Mouse (Mus musculus): ENCODE results near the gene Hbq1a. TPM values are rescaled to one million over a fixed set of nuclear protein-coding genes. Genes with fewer than 3 reads are reported as not detected.
"Not testable (repeated sequence)": the region's sequence is repeated elsewhere in the genome, so short reads cannot be mapped to it uniquely, and the experiment has no call there.

Gene Hbq1a
- polyA plus RNA-seq (2016; fragmentation: Nextera tagmentation; extraction: Ambion mirVana), result not detected in 2 replicates

DNA sequence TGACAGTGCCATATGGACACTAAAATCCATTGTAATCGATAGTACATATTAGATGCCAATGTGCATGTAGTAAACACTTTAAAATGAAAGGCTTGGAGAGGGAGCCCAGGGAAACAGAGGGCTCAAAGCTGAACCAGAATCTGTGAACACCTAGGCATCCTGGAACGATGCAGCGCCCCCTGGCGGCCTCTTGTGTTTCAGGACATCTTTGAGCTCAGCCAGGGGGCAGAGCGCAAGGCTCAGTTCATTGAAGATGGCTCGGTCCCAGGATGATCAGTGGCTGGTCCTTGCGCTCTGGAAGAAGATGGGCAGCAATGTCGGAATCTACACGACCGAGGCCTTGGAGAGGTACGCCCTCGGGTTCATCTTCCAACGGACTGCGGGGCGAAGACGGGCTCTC lies at the start of gene Hbq1a:
Gene Hbq1a, plus strand, starts transcription at position 205 of the 400 bp plus-strand sequence.
- H3K27ac ChIP-seq (replicated peaks); H3K36me3 ChIP-seq; H3K4me1 ChIP-seq; H3K9me3 ChIP-seq (replicated peaks): not testable (repeated sequence)
- 8% methylated on average over 16 of the region's 16 CpGs for WGBS
- peak; percentile 52 for DNase-seq (ENCODE audit: low spot score)
- Histone ChIP-seq H3K4me3 (peak within 1 kb of the TSS; percentile 43), H3K27me3 (ENCODE audit: low read depth, poor library complexity, severe bottlenecking) (peaks cover 27% of the 10 kb centered on the region)

DNA sequence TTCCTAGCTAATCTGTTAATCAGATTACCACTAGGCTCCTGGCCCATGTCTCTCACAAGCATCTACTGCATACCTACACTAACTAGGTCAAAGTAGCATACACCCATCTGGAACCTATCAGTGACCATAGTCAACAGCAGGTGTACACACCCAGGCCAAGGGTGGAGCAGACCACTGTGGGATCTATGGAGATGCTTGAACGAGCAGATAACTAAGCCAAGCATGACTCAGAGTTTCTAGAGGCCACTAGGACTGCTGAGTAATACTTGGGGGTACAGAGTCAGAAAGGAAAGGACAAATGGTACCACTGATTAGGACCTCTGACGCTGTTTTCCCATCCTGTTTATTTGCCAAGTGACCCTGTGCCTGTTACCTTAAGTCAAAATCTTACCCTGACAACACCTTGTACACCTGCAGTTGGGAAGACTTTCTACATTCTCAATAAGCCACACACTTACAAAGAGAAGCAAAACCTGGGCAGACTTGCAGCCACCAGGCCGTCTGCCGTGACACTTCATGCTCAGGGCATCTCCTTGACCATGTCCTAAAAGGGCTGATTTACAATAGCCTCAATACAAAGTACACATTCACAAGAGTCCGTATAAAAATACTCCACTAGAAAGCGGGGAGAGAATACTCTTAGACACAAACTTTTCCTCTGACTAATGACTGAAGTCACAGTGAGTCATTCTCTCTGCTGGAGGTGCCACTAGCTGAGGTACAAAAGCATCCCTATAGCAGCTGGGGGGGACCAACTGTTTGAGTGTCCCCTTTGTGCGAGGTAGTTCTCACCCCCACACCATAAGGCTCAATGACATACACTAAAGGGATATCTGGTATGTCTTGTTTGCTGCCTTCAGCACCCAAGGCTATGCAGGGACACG lies 48.7 kb upstream of the Hbq1a start:
- WGBS, result 90% methylated on average over 8 of the region's 8 CpGs
- no peaks in the 10 kb centered on the region for H3K27me3 ChIP-seq (ENCODE audit: low read depth, poor library complexity, severe bottlenecking)
- H3K27ac ChIP-seq (replicated peaks), result 0 out of 2 replicates have a peak overlapping the region, but pooled peaks have one; percentile 33
- H3K4me1 ChIP-seq, result no peaks in the 10 kb centered on the region
- peaks cover 95% of the 10 kb centered on the region for H3K36me3 ChIP-seq
- DNase-seq (ENCODE audit: low spot score), result no peak
- H3K9me3 ChIP-seq (replicated peaks), result no peaks in the 10 kb centered on the region
- H3K4me3 ChIP-seq, result no peak overlapping the region

DNA sequence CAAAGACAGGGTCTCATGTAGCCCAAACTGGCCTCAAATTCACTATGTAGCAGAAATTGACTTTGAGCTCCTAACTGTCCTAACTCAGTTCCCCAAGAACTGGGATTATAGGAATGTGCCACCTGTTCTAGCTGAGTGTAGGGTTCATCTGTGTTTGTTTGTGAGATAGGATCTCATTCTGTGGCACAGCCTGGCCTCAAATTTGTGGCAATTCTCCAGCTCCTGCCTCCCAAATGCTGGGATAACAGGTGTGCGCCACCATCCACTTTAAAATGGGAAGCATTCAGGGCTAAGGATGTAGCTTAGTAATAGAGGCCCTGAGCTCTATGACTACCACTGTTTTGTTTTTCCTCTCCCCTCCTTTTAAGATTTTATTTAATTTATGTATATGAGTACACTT lies 46.7 kb upstream of the Hbq1a start:
- peaks cover 82% of the 10 kb centered on the region for H3K36me3 ChIP-seq
- no peaks in the 10 kb centered on the region for H3K27me3 ChIP-seq (ENCODE audit: low read depth, poor library complexity, severe bottlenecking)
- 100% methylated on average over 1 of the region's 1 CpGs for WGBS
- no peak overlapping the region for H3K27ac ChIP-seq (replicated peaks)
- no peak overlapping the region for H3K4me3 ChIP-seq
- no peaks in the 10 kb centered on the region for H3K9me3 ChIP-seq (replicated peaks)
- no peak for DNase-seq (ENCODE audit: low spot score)
- H3K4me1 ChIP-seq, result no peaks in the 10 kb centered on the region

DNA sequence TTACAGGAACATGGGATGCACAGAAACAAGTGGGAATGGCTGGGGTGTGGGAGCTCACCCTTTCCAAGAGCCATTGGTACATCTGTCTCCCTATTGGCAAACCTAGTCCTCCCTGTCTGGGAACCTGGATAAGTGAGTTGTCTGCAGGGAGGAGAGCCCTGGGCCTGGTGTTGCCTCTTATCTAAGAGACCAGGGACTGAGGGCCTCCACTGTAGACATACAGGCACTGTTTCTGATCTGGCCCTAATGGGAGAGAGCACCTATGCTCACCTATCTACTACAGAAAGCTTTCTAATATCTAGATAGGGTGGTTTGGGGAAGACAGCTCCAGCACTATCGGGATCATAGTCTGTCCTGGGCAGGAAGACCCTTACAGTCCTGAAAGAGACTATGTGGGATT lies 43.7 kb upstream of the Hbq1a start:
- no peaks in the 10 kb centered on the region for H3K27me3 ChIP-seq (ENCODE audit: low read depth, poor library complexity, severe bottlenecking)
- H3K4me1 ChIP-seq, result no peaks in the 10 kb centered on the region
- WGBS, result 97% methylated on average over 1 of the region's 1 CpGs
- no peak overlapping the region for H3K4me3 ChIP-seq
- no peaks in the 10 kb centered on the region for H3K9me3 ChIP-seq (replicated peaks)
- peaks cover 79% of the 10 kb centered on the region for H3K36me3 ChIP-seq
- 0 out of 2 replicates have a peak overlapping the region, but pooled peaks have one; percentile 52 for H3K27ac ChIP-seq (replicated peaks)
- DNase-seq (ENCODE audit: low spot score), result no peak

DNA sequence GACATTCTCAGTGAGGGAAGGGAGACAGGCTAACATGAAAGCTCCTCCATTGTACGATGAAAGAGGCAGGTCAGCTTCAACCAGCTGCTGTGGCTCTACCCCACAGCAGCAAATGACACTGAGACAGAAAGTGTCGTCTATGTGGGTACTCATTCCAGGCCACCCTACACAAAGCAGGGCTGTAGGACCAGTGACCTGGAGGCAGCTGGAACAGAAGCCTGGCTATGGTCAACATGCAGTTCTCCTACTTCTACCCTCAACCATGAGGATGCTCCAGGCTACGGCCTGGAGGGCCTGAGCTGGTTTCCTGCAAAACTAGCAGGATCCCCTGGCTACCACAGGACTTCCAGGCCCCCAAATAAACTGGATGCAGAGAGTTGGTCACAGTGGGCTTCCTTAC lies 43.3 kb upstream of the Hbq1a start:
- Histone ChIP-seq H3K27me3 (ENCODE audit: low read depth, poor library complexity, severe bottlenecking) (no peaks in the 10 kb centered on the region), H3K27ac (replicated peaks) (peak overlapping the region; percentile 52; the same call in 1 of the 2 replicates), H3K9me3 (replicated peaks) (no peaks in the 10 kb centered on the region), H3K4me1 (no peaks in the 10 kb centered on the region), H3K36me3 (peaks cover 76% of the 10 kb centered on the region), H3K4me3 (no peak overlapping the region)
- WGBS, result 90% methylated on average over 3 of the region's 3 CpGs
- no peak for DNase-seq (ENCODE audit: low spot score)

DNA sequence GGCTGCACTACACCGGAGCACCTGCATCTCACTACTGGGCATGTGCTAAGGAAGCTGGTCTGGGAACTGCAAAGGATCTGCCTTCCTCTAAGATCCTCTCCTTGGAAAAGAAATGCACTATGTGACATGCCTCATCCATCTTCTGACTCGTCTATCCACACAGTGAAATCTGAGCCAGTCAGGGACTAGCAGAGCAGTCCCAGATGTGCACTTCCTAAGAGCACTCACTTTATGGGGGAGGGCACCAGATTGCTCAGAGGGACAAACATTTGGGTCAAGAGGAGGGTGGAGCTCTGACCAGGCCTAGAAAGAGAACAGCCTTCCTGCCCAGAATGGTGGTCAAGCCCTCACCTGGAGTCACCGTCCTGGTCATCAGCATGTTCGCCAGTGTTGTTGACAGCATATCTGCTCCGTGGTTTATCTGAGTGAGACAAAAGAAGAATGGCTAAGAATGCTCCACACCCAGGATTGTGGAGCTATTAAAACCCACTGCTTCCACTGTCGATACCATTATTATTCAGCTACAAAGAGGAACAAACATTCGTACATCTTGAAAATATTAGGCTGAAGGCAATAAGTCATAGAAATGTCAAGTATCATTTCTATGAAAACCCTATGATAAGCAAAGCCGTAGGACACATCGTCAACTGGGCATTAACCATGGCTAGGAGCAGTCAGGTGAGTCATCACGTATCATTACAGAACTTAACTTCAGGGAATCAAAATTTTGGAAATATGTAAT lies 37.0 kb upstream of the Hbq1a start:
- WGBS, result 90% methylated on average over 10 of the region's 10 CpGs
- DNase-seq (ENCODE audit: low spot score), result no peak
- Histone ChIP-seq H3K4me3 (no peak overlapping the region), H3K9me3 (replicated peaks) (no peaks in the 10 kb centered on the region), H3K27ac (replicated peaks) (no peak overlapping the region), H3K36me3 (peaks cover 42% of the 10 kb centered on the region), H3K4me1 (peaks cover 16% of the 10 kb centered on the region), H3K27me3 (ENCODE audit: low read depth, poor library complexity, severe bottlenecking) (no peaks in the 10 kb centered on the region)

DNA sequence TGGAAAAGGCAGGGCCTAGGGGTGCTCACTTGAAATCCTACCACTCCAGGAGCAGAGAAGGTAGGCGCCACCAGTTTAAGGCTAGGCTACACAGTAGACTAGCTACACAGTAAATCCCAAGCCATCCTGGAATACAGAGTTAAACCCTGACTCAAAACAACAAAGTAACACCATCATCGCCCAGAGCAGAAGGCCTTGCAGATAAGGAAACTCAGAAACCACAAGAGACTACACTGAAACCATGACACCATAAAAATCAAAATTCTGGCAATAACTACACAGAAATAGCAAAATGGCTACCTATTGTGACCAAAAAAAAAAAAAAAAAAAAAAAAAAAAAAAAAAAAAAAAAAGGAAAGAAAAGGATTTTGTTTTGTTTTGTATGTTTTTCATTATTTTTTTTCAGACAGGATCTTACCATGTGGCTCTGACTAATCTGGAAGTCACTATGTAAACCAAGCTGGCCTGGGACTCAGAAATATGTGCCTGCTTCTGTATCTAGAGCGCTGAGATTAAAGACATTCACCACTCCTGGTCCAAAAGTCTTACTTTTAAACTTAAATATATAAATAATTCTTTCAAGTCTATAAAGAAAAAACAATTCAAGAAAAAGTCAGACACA lies 34.6 kb upstream of the Hbq1a start:
- Histone ChIP-seq H3K27me3 (ENCODE audit: low read depth, poor library complexity, severe bottlenecking) (0 out of 2 replicates have a peak, but pooled peaks cover 5% of the 10 kb centered on the region), H3K9me3 (replicated peaks) (no peaks in the 10 kb centered on the region), H3K4me1 (peaks cover 21% of the 10 kb centered on the region), H3K4me3 (no peak overlapping the region), H3K36me3 (peaks cover 25% of the 10 kb centered on the region), H3K27ac (replicated peaks) (no peak overlapping the region)
- 94% methylated on average over 3 of the region's 3 CpGs for WGBS
- DNase-seq (ENCODE audit: low spot score), result no peak

DNA sequence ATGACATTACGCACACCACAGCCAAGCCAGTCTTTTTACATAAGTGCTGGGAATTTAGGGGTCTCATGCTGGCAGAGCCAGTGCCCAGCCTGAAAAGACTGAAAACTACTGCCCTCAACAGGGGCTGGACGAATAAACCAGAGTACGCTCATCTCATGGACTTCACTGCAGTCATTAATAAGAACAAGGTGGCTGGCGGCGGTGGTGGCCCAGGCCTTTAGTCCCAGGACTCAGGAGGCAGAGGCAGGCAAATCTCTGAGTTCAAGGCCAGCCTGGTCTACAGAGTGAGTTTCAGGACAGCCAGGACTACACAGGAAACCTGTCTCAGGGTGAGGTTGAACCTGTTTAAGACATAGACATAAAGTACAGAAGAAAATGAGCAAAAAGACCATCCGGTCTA lies 33.7 kb upstream of the Hbq1a start:
- whole genome bisulfite sequencing, result 95% methylated on average over 6 of the region's 6 CpGs
- H3K27ac ChIP-seq (replicated peaks), result 0 out of 2 replicates have a peak overlapping the region, but pooled peaks have one; percentile 17

DNA sequence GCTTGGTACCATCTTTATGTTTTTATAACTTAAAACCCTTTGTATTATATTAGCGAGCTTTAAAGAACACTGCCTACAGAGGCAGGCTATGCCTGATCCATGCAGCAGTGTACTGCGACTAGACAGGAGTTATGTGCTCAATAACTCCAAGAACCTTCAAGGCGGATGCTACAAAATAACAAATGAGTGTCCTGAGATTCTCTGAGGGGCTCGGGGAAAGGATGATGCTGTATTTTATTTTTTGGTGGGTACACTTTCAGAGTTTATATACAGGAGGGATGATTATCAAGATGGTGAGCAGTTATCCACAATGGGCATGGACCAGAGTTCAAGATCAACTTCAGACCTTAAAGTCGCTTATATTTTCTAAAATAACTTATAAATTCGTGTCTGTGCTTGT lies 33.1 kb upstream of the Hbq1a start:
- Histone ChIP-seq H3K4me3 (peak overlapping the region; percentile 78), H3K9me3 (replicated peaks) (no peaks in the 10 kb centered on the region), H3K27me3 (ENCODE audit: low read depth, poor library complexity, severe bottlenecking) (0 out of 2 replicates have a peak, but pooled peaks cover 9% of the 10 kb centered on the region), H3K27ac (replicated peaks) (peak overlapping the region; percentile 97), H3K36me3 (peaks cover 13% of the 10 kb centered on the region), H3K4me1 (peaks cover 21% of the 10 kb centered on the region)
- 32% methylated on average over 6 of the region's 6 CpGs for WGBS
- DNase-seq (ENCODE audit: low spot score), result no peak

More for the DNA sequence above, 33.7 kb upstream of the Hbq1a start:
- peaks cover 15% of the 10 kb centered on the region for H3K36me3 ChIP-seq
- H3K9me3 ChIP-seq (replicated peaks), result no peaks in the 10 kb centered on the region
- 0 out of 2 replicates have a peak, but pooled peaks cover 5% of the 10 kb centered on the region for H3K27me3 ChIP-seq (ENCODE audit: low read depth, poor library complexity, severe bottlenecking)
- no peak for DNase-seq (ENCODE audit: low spot score)
- H3K4me3 ChIP-seq, result peak overlapping the region; percentile 14; the same call in 1 of the 2 replicates
- peaks cover 21% of the 10 kb centered on the region for H3K4me1 ChIP-seq

DNA sequence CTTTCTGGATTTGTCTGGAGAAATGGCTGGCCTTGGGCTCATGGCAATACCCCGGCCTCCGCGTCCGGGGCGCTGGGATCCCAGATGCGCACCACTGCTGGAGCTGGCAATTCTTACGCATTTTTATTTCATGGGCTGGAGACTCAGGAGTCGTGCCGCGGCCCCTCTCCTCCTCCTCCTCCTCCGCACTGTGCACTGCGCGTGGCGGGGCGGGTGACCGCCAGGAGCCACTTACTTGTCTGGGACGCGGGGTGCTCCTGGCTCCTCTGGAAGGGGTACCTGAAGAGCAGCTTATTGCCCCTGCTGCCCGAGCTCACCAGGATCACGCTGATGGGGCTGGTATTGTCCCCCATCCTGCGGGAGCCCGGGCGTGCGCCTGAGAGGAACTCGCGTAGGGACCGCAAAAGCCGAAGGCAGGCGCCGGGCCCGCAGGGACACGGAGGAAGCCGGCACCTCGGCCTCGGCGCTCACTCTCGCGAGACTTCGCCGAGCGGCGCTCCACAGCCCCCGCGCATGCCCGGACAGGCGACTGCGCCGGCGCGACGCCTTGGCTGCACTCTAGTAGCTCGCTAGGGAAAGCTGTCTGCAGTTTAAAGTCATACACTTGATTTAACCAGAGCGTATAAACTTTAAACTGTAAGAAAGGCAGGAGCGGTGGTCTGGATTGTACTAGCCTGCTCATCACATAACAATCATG lies 32.5 kb upstream of the Hbq1a start, which contains the start of gene Nprl3:
Gene Nprl3, minus strand, starts transcription at position 520 of the 697 bp plus-strand sequence.
- no peaks in the 10 kb centered on the region for H3K9me3 ChIP-seq (replicated peaks)
- H3K4me1 ChIP-seq, result peaks cover 21% of the 10 kb centered on the region
- under 1% methylated on average over 54 of the region's 54 CpGs for WGBS
- H3K4me3 ChIP-seq, result peak within 1 kb of the TSS; percentile 78
- H3K36me3 ChIP-seq, result peaks cover 8% of the 10 kb centered on the region
- H3K27me3 ChIP-seq (ENCODE audit: low read depth, poor library complexity, severe bottlenecking), result 0 out of 2 replicates have a peak, but pooled peaks cover 9% of the 10 kb centered on the region
- peak; percentile 95 for DNase-seq (ENCODE audit: low spot score)
- H3K27ac ChIP-seq (replicated peaks), result peak within 1 kb of the TSS; percentile 97

DNA sequence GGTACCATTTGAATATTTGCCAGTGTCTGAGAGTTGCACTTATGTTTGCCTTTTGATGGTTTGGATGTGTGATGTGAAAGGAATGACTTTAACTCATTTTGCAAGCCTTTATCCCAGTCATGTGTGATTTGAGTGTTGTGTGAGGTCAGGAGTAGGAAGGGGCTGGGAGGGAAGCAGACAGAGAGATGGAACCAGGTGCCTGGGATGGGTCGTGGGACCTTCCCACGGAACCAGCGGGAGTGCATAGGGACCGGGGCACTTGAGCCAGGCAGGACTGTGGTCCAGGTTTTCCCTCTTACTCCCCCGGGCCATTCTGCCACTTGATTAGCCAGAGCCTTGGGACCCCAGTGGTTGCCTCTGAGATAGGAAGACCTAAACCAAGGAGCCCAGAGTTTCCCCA lies 31.9 kb upstream of the Hbq1a start:
- H3K4me1 ChIP-seq, result peaks cover 21% of the 10 kb centered on the region
- H3K27ac ChIP-seq (replicated peaks), result peak overlapping the region; percentile 97
- H3K27me3 ChIP-seq (ENCODE audit: low read depth, poor library complexity, severe bottlenecking), result 0 out of 2 replicates have a peak, but pooled peaks cover 9% of the 10 kb centered on the region
- WGBS, result 22% methylated on average over 5 of the region's 5 CpGs
- peak overlapping the region; percentile 78 for H3K4me3 ChIP-seq
- no peak for DNase-seq (ENCODE audit: low spot score)
- peaks cover 2% of the 10 kb centered on the region; the same call in 1 of the 2 replicates for H3K36me3 ChIP-seq
- no peaks in the 10 kb centered on the region for H3K9me3 ChIP-seq (replicated peaks)

DNA sequence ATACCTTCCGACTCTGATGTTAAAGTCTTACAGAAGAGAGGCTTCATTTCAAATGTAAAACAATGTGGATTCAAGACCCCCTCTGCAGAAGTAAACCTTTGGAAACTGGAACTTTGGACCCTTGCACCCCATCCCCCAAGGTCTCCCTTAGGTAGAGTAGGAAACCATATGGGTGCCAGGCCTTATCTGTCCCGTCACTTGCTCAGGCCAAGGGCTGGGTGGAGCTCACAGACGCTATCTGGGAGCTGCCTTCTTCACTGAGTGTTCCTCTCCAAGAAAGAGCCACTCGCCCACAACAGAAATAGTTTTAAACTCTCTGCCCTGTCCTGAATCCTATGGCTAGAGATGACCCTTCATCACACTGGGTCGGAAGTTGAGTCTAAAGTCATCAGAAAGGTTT lies 30.9 kb upstream of the Hbq1a start:
- H3K4me3 ChIP-seq, result no peak overlapping the region

More for the DNA sequence above, 30.9 kb upstream of the Hbq1a start:
- H3K27me3 ChIP-seq (ENCODE audit: low read depth, poor library complexity, severe bottlenecking), result 0 out of 2 replicates have a peak, but pooled peaks cover 9% of the 10 kb centered on the region
- no peak for DNase-seq (ENCODE audit: low spot score)
- no peaks in the 10 kb centered on the region for H3K36me3 ChIP-seq
- H3K4me1 ChIP-seq, result peaks cover 21% of the 10 kb centered on the region
- H3K27ac ChIP-seq (replicated peaks), result peak overlapping the region; percentile 97
- no peaks in the 10 kb centered on the region for H3K9me3 ChIP-seq (replicated peaks)
- 82% methylated on average over 5 of the region's 5 CpGs for WGBS

Data from midbrain, embryonic 10.5 days (tissue).